Mouse (Mus musculus): Measurements from ENCODE around the gene Wdr89.

DNA sequence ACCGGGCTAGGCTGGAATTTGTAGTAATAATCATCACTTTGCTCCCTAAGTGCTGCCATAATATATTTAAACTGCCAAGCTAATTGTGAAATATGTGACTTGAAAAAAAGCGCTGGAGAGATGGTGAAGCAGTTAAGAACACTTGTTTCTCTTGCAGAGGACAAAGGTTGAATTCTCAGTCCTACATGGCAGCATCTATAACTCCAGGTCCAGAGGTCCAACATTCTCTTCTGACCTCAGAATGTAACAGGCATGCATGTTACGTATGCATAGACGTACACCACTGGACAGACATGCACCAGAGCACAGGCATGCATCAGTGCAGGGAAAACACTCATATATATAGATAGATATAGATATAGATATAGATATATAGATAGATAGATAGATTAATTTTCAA lies 9.1 kb upstream of the Wdr89 start:
- TF ChIP-seq CTCF (IDR thresholded peaks at IDR 0.05), result no peak
- no peak for TF ChIP-seq EP300 (IDR thresholded peaks at IDR 0.05)

Data from lung, postnatal 0 days (tissue).